Mouse (Mus musculus): ENCODE measurements around the gene Tmc8.
A peak's percentile ranks its signal among the peaks of the same experiment; 100 is the strongest.
"Not testable (repeated sequence)": the region's sequence is repeated elsewhere in the genome, so short reads cannot be mapped to it uniquely, and the experiment has no call there.

The Tmc8 gene

GRCm38 (mm10) chr11:117796954-117797353, 15.1 kb downstream of the Tmc8 start:
- no peak for DNase-seq (ENCODE audit: low spot score)

GRCm38 (mm10) chr11:117797511-117798159, 15.8 kb downstream of the Tmc8 start, which contains the start of gene 6030468B19Rik:
TSS of gene 6030468B19Rik (plus strand) at chr11:117797660.
- DNase-seq (ENCODE audit: low spot score) = no peak

- DNase-seq (ENCODE audit: low spot score) = no peak
These were observed 16.3 kb downstream of the Tmc8 start for GRCm38 (mm10) chr11:117798160-117798541.

- DNase-seq (ENCODE audit: low spot score) = no peak
These were observed 17.3 kb downstream of the Tmc8 start for GRCm38 (mm10) chr11:117799174-117799573.

GRCm38 (mm10) chr11:117800038-117800437, 18.2 kb downstream of the Tmc8 start:
- no peak for DNase-seq (ENCODE audit: low spot score)

- no peak for DNase-seq (ENCODE audit: low spot score)
These were observed 19.8 kb downstream of the Tmc8 start for GRCm38 (mm10) chr11:117801650-117802049.

- no peak for DNase-seq (ENCODE audit: low spot score)
These were observed 21.4 kb downstream of the Tmc8 start for GRCm38 (mm10) chr11:117803166-117803688.

- DNase-seq (ENCODE audit: low spot score) = no peak
These were observed 24.9 kb downstream of the Tmc8 start for GRCm38 (mm10) chr11:117806781-117807180.

- peak; percentile 82 for DNase-seq (ENCODE audit: low spot score)
These were observed 27.8 kb downstream of the Tmc8 start, which contains the start of the genes Gm20708 and Syngr2 for GRCm38 (mm10) chr11:117809407-117810311. TSS of gene Gm20708 (plus strand) at chr11:117809668. TSS of gene Syngr2 (plus strand) at chr11:117809668.

GRCm38 (mm10) chr11:117810401-117811046, 28.6 kb downstream of the Tmc8 start:
- DNase-seq (ENCODE audit: low spot score) = peak; percentile 86

GRCm38 (mm10) chr11:117813867-117814266, 32.0 kb downstream of the Tmc8 start:
- DNase-seq (ENCODE audit: low spot score) = no peak

GRCm38 (mm10) chr11:117814704-117815366, 33.0 kb downstream of the Tmc8 start:
- DNase-seq (ENCODE audit: low spot score) = no peak

- DNase-seq (ENCODE audit: low spot score) = not testable (repeated sequence)
These were observed 34.0 kb downstream of the Tmc8 start for GRCm38 (mm10) chr11:117815850-117816249.

GRCm38 (mm10) chr11:117816389-117816996, 34.6 kb downstream of the Tmc8 start:
- DNase-seq (ENCODE audit: low spot score) = no peak

GRCm38 (mm10) chr11:117819095-117819494, 37.2 kb downstream of the Tmc8 start:
- no peak for DNase-seq (ENCODE audit: low spot score)

- no peak for DNase-seq (ENCODE audit: low spot score)
These were observed 38.3 kb downstream of the Tmc8 start for GRCm38 (mm10) chr11:117820173-117820572.

GRCm38 (mm10) chr11:117821868-117822267, 40.0 kb downstream of the Tmc8 start:
- no peak for DNase-seq (ENCODE audit: low spot score)

- no peak for DNase-seq (ENCODE audit: low spot score)
These were observed 40.9 kb downstream of the Tmc8 start for GRCm38 (mm10) chr11:117822728-117823241.

GRCm38 (mm10) chr11:117823411-117823810, 41.5 kb downstream of the Tmc8 start:
- DNase-seq (ENCODE audit: low spot score) = no peak

GRCm38 (mm10) chr11:117824060-117824969, 42.4 kb downstream of the Tmc8 start:
- DNase-seq (ENCODE audit: low spot score) = peak; percentile 78

Data from ovary, postnatal 36 days (tissue).